Mouse (Mus musculus): ENCODE data around the gene Sult2b1.

- TF ChIP-seq CTCF (conservative IDR thresholded peaks at IDR 0.05; ENCODE audit: low read length) (no peak), POU5F1 (IDR thresholded peaks at IDR 0.05; ENCODE audit: borderline replicate concordance, low read length) (no peak), NANOG (IDR thresholded peaks at IDR 0.05; ENCODE audit: borderline replicate concordance, low read length) (no peak)
Measured at GRCm38 (mm10) chr7:45831128-45831525, 46.7 kb upstream of the Sult2b1 start.

All from E14TG2a.4 (cell line).